Mouse (Mus musculus) left cerebral cortex, adult 18-20 months (tissue): ENCODE measurements around the gene Kitl. TPM values are rescaled to one million over a fixed set of nuclear protein-coding genes. Genes with fewer than 3 reads are reported as not detected.

Experiments
- DNase-seq, 2 experiments: peaks; one replicate each; pipeline ENCODE4 v3.0.0; 2021 to 2022; ENCODE audit warnings: low spot score in 2 of 2, mixed read lengths in 1 of 2
- microRNA-seq, 2 experiments: library from miRNA; unstranded; fragments of <30 nt; microRNA quantifications; one replicate each; pipeline ENCODE4 v1.2.0; 2021
- total RNA-seq, 2 experiments: library from RNA; stranded (reverse); gene quantifications; 2 replicates each; pipeline ENCODE4 v1.2.3; 2021

Kitl gene
- total RNA-seq, 2 experiments from 2014 or later, result 50.7 to 53.3 TPM

DNA sequence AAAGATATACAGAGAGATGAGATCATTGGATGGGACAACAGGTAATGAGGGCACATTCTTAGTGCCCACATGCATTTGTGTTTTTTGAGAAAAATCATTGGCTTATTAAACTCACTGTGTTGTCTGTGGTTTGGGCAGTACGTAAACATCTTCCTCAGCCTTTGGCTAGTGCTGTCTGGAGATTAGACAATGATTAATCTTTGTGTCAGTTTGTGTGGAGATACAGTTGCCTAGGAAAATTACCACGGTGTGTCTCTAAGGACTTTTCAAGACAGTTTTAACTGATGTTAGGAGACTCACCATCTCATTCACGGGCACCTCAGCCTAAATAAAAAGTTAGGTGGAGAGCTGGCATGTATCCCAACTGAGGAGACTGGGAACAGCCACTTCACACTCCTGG is 85.7 kb downstream of the Kitl start:
- DNase-seq, result no peak

GRCm38 (mm10) chr10:100111209-100111608 is 95.8 kb downstream of the Kitl start:
- DNase-seq, result no peak

GRCm38 (mm10) chr10:100115570-100115969 is 100.1 kb downstream of the Kitl start:
- DNase-seq, result no peak

- no peak for DNase-seq
Measured at GRCm38 (mm10) chr10:100124452-100124851, 109.0 kb downstream of the Kitl start.

GRCm38 (mm10) chr10:100127837-100128743 is 112.7 kb downstream of the Kitl start:
- DNase-seq, result no peak

DNA sequence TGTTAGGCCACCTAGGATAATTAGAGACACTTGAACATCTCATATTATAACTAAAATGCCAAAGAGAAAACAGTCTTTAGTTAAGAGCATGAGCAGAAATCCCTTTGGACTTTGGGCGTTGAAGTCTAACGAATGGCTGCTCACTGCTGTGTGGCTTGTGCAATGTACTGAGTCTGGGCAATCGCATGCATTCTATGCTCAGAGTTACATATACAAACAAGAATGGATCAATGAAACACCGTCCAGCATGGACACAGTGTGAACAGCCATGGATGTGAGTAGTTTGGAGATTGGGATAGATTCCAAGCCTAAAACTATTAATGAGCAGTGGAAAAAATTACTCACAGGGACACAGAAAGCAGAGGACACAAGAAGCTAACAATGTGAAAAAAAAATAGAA is 116.2 kb downstream of the Kitl start:
- no peak for DNase-seq

GRCm38 (mm10) chr10:100132304-100132703 is 116.9 kb downstream of the Kitl start:
- no peak for DNase-seq

DNA sequence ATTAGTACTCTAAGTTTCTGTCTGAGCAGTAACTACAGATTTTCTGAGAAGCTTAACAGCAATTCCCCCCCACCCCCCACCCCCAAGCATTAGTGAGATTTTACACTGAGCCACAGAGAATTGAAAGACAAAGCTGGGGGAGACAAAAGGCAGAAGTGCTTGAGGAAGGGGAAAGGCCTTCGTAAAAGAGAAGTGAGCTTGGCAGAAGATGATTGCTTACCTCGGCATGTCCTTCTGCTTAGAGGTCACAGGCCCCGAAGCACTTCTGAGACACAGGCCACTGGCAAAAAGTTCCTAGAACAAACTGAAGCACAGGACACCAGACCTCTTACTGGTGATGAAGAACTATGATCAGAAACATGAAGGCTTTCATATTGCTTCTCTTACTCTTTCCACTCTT is 123.1 kb downstream of the Kitl start:
- no peak for DNase-seq

DNA sequence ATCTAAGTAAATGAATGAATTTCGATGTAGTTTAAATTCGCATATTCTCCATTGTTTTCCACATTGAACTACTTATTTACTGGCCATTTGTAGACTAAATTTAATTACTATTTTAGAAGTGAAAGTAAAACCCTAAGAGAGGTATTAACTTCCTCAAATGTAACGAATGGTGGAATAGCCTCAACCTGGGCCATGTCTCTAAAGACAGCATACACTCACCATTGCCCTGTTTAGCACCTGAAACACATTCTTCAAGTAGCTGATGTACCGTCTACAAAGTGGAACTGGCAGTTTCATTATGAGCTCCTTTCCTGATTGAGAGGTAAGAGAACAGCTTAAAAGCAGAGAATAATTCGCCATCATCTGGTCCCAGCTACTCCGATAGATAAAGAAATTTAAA is 132.7 kb downstream of the Kitl start:
- DNase-seq, result no peak

Small RNAs within 50 kb of the gene (microRNA-seq; reads per million reads assigned to microRNA genes)
- gene Gm22918, result 0 reads per million in 2 experiments
- 0 reads per million in 2 experiments for gene Gm25287
